Mouse (Mus musculus) hindbrain, embryonic 12.5 days (tissue): ENCODE data around the gene Rhou. TPM values are rescaled to one million over a fixed set of nuclear protein-coding genes. Genes with fewer than 3 reads are reported as not detected.
A peak's percentile ranks its signal among the peaks of the same experiment; 100 is the strongest.

ENCODE experiments used
- ATAC-seq: fragments of 200-750 bp; cut with Nextera tagmentation; 2 replicates; pipeline ENCODE4 v1.8.0; 2017; ENCODE audit warnings: moderate TSS enrichment; ENCODE audit not compliant: low FRiP score
- H3K27ac ChIP-seq: fragments of 300-500 bp; sonication (generic); 2 replicates; pipeline ENCODE4 v1.5.1; 2016; ENCODE audit warnings: mild to moderate bottlenecking
- H3K27me3 ChIP-seq: fragments of 300-500 bp; sonication (generic); 2 replicates; pipeline ENCODE4 v1.6.1; 2016; ENCODE audit warnings: mild to moderate bottlenecking
- H3K36me3 ChIP-seq: fragments of 300-500 bp; sonication (generic); 2 replicates; pipeline ENCODE4 v1.6.1; 2016; ENCODE audit warnings: mild to moderate bottlenecking
- H3K4me1 ChIP-seq: fragments of 300-500 bp; sonication (generic); 2 replicates; pipeline ENCODE4 v1.6.1; 2016
- H3K4me2 ChIP-seq: fragments of 300-500 bp; sonication (generic); replicated peaks from 2 replicates; pipeline ENCODE4 v1.6.1; 2016; ENCODE audit warnings: mild to moderate bottlenecking
- H3K4me3 ChIP-seq: fragments of 300-500 bp; sonication (generic); 2 replicates; pipeline ENCODE4 v1.5.1; 2016; ENCODE audit warnings: mild to moderate bottlenecking
- H3K9ac ChIP-seq: fragments of 300-500 bp; sonication (generic); 2 replicates; pipeline ENCODE4 v1.6.1; 2016; ENCODE audit warnings: mild to moderate bottlenecking, moderate library complexity
- H3K9me3 ChIP-seq: fragments of 300-500 bp; sonication (generic); replicated peaks from 2 replicates; pipeline ENCODE4 v1.6.1; 2016; ENCODE audit warnings: mild to moderate bottlenecking
- WGBS: fragments of 180-500 bp; shearing (Covaris S2); methylation state at CpG from one replicate; pipeline ENCODE4 v1.1.7; 2016; 5-methylcytosine and 5-hydroxymethylcytosine counted together
- polyA plus RNA-seq: library from polyadenylated mRNA; unstranded; fragments of >200 nt; fragmentation: Nextera tagmentation; extraction: Ambion mirVana; gene quantifications from 2 replicates; pipeline ENCODE4 v1.2.1, GENCODE M21; 2016

Gene Rhou
- polyA plus RNA-seq, 1 experiment from 2014 or later: 11.6 TPM

DNA sequence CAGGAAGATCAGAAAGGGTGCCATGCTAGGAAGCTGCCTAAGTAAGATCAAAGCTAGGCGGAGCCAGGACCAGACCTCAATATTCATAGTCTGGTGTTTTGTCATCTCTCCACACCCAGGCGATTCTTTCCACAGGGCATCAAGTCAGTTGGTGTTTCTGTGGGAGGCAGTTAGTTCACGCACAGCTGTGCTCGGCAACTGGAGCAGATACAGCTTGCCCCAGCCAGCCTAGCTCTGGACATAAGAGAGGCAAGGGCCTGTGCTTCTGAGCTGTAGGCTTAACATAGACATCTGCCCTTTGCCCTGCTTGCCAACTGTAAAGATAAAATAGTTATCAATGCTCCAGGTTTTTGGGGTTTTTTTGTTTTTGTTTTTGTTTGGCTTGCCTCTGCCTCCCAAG lies 21.5 kb upstream of the Rhou start:
- no peak overlapping the region for H3K4me2 ChIP-seq
- ATAC-seq: no peak
- no peak overlapping the region for H3K4me3 ChIP-seq
- H3K27ac ChIP-seq: no peak overlapping the region
- peaks cover 12% of the 10 kb centered on the region for H3K27me3 ChIP-seq
- H3K36me3 ChIP-seq: no peaks in the 10 kb centered on the region
- H3K9me3 ChIP-seq: no peaks in the 10 kb centered on the region
- peaks cover 14% of the 10 kb centered on the region for H3K4me1 ChIP-seq
- WGBS: 80% methylated on average over 4 of the region's 4 CpGs
- no peak overlapping the region for H3K9ac ChIP-seq

DNA sequence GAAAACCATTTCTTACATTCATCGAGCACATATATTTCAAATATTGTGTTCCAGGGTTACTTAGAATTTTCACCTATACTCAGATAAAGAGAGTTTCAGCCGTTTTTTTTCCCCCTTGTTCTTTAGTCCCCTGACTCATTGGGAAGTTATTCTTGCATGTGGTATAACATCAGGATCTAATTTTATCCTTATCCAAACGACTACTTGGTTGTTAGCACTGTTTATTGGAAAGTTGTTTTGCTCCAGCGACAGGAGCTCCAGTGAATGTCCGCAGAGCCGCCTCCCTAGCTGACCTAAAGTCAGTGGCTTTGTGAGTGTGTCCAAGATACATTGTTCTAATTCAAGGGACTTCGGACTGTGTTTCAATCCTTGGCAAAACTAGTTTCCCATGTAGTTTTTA lies 19.9 kb upstream of the Rhou start:
- Histone ChIP-seq H3K9me3 (no peaks in the 10 kb centered on the region), H3K27me3 (peaks cover 5% of the 10 kb centered on the region), H3K27ac (no peak overlapping the region), H3K9ac (no peak overlapping the region), H3K4me2 (no peak overlapping the region), H3K36me3 (no peaks in the 10 kb centered on the region), H3K4me3 (no peak overlapping the region), H3K4me1 (peaks cover 7% of the 10 kb centered on the region)
- no peak for ATAC-seq
- 72% methylated on average over 7 of the region's 7 CpGs for WGBS

DNA sequence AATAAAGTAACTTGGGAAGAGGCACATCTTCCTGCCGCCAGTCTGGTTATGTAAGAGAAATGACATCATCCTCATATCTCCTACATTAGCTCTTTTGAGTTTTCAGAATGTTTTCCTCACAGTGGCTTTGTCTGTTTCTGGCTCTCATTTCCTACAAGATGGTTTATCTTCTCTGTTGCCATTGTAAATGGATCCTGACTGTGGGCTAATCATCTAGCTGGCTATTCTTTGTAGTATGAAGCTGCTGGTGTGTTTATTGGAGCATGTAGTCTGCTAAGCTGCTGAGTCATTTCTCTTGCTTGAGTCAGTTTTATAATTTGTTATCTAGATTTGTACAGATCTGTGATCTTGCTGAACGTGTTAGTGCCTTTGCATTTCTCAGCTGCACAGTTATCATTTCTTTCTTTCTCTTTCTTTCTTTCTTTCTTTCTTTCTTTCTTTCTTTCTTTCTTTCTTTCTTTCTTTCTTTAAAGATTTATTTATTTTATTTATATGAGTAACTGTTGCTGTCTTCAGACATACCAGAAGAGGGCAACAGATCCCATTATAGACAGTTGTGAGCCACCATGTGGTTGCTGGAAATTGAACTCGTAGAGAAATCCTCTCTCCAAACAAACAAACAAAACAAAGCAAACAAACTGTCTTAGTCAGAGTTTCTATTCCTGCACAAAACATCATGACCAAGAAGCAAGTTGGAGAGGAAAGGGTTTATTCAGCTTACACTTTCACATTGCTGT lies 19.2 kb upstream of the Rhou start:
- 56% methylated on average over 3 of the region's 3 CpGs for WGBS
- Histone ChIP-seq H3K4me2 (no peak overlapping the region), H3K4me3 (no peak overlapping the region), H3K27ac (no peak overlapping the region), H3K27me3 (peaks cover under 1% of the 10 kb centered on the region; the same call in 1 of the 2 replicates), H3K36me3 (no peaks in the 10 kb centered on the region), H3K4me1 (no peaks in the 10 kb centered on the region), H3K9ac (no peak overlapping the region), H3K9me3 (0 out of 2 replicates have a peak, but pooled peaks cover under 1% of the 10 kb centered on the region)
- no peak for ATAC-seq

DNA sequence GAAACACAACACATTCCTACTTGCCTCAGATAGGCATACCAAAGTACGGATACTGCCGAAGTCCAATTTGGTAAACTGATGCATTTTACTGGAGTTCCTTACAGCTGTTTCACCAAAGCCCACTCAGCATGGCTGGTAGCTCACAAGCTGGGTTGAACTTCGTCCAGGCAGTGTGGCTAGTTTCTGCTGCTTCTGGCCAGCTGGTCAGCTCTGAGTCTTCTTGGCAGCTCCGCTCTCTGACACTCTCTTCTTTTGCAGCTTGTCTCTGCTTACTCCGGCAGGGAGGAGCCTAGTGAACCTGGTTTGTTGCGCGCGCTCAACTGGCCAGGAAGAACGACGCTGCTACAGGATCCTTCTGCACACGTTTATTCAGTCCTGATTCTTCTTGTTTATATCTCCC lies 18.1 kb upstream of the Rhou start:
- H3K36me3 ChIP-seq: no peaks in the 10 kb centered on the region
- 81% methylated on average over 11 of the region's 11 CpGs for WGBS

DNA sequence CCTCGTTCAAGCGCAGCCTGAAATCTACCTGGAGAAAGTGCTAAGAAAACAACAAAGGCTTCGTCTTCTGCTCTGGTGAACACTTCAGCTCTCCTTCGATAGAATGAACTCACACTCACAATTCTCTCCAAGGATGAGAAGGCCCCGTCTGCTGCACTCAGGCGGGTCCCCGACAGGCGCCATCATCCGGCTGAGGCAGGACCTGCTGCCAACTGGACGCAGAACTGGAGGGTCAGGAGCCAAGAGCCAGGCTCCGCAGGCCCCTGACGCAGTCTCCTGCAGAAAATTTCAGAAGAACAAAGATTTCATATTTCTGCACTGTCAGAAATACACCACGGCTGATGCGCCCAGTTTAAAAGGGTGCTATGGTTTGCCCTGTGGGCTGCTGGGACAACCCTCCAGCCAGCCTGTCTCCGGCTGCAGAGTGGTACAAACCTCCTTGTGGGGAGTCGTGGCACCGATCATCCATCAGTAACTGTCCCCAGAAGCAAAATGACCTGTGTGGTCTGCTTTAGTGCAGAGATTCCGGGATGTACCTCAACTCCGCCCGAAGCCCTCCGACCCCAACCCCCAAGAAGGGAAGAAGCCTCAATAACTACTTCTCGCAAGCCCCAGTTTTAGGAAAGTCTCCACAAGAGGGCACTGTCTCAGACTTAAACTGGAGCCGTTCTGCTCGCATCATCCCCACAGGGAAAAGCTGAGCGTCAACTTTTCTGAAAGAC lies 10.2 kb upstream of the Rhou start:
- 15% methylated on average over 25 of the region's 25 CpGs for WGBS
- peak overlapping the region; percentile 27; the same call in 1 of the 2 replicates for H3K9ac ChIP-seq

More for the DNA sequence above, 18.1 kb upstream of the Rhou start:
- Histone ChIP-seq H3K4me2 (no peak overlapping the region), H3K9me3 (0 out of 2 replicates have a peak, but pooled peaks cover 4% of the 10 kb centered on the region), H3K27me3 (no peaks in the 10 kb centered on the region), H3K4me1 (no peaks in the 10 kb centered on the region), H3K4me3 (no peak overlapping the region), H3K9ac (no peak overlapping the region), H3K27ac (no peak overlapping the region)
- no peak for ATAC-seq

DNA sequence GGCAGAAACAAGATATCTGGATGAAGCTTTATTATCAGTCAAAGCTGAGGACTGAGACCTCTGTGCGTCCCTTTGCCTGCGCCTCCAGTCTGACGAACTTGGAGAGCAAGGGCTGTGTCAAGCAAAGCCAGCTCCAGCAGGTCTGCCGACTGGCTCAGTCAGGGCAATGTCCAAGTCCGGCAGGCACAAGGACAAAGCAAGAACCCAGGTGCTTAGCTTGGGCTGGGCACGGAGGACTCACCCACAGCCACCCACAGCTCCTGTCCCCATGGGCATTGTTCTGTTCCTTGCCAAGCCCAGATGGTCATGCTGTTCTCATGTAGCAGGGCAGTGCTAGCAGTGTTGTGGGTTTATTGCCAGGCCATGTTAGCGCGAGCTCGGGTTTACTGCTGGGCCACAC lies 8.5 kb upstream of the Rhou start:
- peaks cover 10% of the 10 kb centered on the region; the same call in 1 of the 2 replicates for H3K27me3 ChIP-seq
- H3K27ac ChIP-seq: no peak overlapping the region
- no peak for ATAC-seq
- no peaks in the 10 kb centered on the region for H3K36me3 ChIP-seq
- H3K9ac ChIP-seq: no peak overlapping the region
- no peak overlapping the region for H3K4me3 ChIP-seq
- no peaks in the 10 kb centered on the region for H3K9me3 ChIP-seq
- no peak overlapping the region for H3K4me2 ChIP-seq
- WGBS: 72% methylated on average over 9 of the region's 9 CpGs
- H3K4me1 ChIP-seq: no peaks in the 10 kb centered on the region

More for the DNA sequence above, 10.2 kb upstream of the Rhou start:
- Histone ChIP-seq H3K9me3 (0 out of 2 replicates have a peak, but pooled peaks cover 4% of the 10 kb centered on the region), H3K27me3 (peaks cover 10% of the 10 kb centered on the region; the same call in 1 of the 2 replicates), H3K27ac (no peak overlapping the region), H3K4me3 (peak overlapping the region; percentile 26), H3K36me3 (no peaks in the 10 kb centered on the region), H3K4me2 (peak overlapping the region; percentile 47), H3K4me1 (no peaks in the 10 kb centered on the region)
- no peak for ATAC-seq

DNA sequence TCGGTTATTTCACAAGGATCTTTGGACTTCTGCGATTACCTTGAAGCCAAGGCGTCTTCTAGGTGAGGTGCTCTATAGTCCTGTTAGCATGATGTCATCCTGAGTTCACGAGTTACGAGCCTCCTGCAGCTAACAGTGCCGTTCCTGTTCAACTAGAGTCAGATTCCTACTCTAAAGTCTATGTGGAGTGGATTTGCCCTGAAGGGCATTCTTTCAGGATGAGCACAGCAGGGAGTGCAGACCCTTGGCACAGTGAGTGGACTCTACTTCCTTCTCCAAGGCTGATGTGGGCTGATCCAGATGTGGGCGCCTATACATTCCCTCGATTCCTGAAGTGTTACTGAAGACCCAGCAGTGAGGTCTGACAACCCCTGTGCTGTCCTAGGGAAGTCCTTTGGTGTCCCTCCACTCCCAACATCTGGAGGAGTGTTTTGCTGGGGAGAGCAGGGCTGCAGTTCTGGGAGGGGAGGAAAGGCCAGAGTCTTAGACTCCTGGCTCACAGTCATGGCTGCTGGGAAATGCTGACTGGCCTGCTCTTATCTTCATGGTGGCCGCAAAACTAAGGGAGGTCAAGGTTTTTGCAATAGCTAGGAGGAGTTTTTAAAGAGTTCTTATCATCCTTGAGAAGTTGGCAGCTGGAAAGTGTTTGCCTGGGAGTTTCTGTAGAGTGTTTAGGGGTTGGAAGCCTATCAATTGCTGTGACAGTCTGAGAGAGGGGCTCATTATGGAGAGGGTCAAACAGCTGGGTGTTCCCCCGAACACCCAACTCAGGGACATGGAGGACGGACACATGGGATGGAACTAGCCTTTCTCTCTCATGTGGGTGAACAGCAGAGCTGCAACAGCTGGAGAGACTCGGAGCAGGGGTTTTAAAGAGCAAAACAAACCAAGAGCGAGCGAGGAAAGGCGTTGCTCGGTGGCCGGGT lies 5.2 kb upstream of the Rhou start:
- no peak overlapping the region for H3K9ac ChIP-seq
- H3K9me3 ChIP-seq: no peaks in the 10 kb centered on the region
- H3K36me3 ChIP-seq: no peaks in the 10 kb centered on the region
- H3K4me2 ChIP-seq: no peak overlapping the region
- no peak overlapping the region for H3K27ac ChIP-seq
- 73% methylated on average over 17 of the region's 17 CpGs for WGBS
- ATAC-seq: no peak
- no peaks in the 10 kb centered on the region; the same call in 1 of the 2 replicates for H3K4me1 ChIP-seq
- peaks cover under 1% of the 10 kb centered on the region; the same call in 1 of the 2 replicates for H3K27me3 ChIP-seq
- no peak overlapping the region for H3K4me3 ChIP-seq

DNA sequence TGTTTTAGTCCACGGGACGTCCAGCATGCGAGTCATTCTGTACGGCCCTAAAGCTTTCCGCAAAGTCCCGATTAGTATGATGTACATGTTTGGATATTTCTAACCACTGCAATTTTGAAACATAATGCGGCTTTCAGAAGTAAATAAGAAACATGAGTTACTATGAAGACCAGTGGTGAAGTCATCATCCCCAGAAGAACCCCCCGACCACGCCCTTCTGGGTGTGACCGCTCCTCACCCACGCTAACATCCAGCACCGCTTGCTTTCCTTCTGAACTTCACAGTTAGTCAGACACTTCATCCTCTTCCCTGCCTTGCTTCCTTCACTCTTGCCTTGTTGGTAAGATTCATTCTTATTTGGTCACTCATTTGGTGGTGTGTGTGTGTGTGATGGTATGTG lies 4.2 kb upstream of the Rhou start:
- Histone ChIP-seq H3K27me3 (no peaks in the 10 kb centered on the region; the same call in 1 of the 2 replicates), H3K27ac (no peak overlapping the region), H3K9me3 (no peaks in the 10 kb centered on the region), H3K4me1 (no peaks in the 10 kb centered on the region; the same call in 1 of the 2 replicates), H3K4me2 (no peak overlapping the region), H3K36me3 (no peaks in the 10 kb centered on the region), H3K4me3 (no peak overlapping the region), H3K9ac (no peak overlapping the region)
- ATAC-seq: no peak
- WGBS: 89% methylated on average over 12 of the region's 12 CpGs

DNA sequence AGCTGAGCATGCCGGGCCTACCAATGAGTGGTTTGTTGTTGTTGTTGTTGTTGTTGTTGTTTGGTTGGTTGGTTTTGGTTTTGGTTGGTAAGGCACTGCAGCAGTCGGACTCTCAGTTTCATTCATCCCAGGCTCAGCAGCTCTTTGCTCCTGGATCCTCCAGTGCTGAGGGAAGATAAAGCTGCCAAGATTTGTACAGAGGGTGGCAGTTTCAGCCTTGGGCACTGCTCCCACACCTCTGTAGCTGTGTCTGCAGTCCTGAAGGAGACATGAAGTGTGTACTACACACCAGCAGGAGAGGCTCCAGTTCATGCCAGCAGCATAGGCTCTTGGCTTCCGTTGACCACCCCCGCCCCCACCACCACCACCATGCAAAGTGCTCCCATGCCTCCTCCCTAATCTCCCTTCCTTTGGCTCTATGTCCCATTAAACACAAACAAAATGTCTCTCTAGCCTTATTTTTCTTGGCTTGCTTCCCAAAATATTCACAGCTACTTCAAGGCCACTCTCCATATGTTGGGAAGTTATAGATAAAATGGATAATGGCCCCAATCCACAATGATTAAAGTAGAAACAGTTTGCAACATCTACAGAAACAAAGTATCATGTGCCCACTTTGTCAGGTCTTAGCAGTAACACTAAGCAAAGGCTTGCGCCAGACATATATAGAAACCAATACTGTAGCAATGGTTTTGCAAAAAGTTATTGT lies 2.2 kb upstream of the Rhou start:
- no peak for ATAC-seq
- Histone ChIP-seq H3K27me3 (no peaks in the 10 kb centered on the region), H3K9me3 (no peaks in the 10 kb centered on the region), H3K4me3 (no peak overlapping the region), H3K36me3 (peaks cover 5% of the 10 kb centered on the region; the same call in 1 of the 2 replicates), H3K27ac (no peak overlapping the region), H3K4me2 (no peak overlapping the region), H3K9ac (no peak overlapping the region), H3K4me1 (peaks cover 14% of the 10 kb centered on the region)
- 91% methylated on average over 5 of the region's 5 CpGs for WGBS

DNA sequence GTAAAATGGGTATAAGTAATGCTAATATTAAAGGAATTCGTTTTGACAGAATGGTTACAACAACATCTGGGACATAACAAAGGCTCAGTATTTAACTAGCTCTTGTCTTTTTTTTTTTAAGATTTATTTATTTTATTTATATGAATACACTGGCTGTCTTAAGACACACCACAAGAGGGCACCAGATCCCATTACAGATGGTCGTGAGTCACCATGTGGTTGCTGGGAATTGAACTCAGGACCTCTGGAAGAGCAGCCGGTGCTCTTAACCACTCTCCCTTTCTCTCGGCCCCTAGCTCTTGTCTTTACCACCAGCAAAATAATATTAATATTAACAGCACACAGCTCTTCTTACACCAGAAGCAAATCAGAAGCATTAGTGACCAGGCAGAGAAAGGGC lies 1.1 kb upstream of the Rhou start:
- Histone ChIP-seq H3K27me3 (no peaks in the 10 kb centered on the region), H3K4me1 (peaks cover 14% of the 10 kb centered on the region), H3K4me3 (no peak overlapping the region), H3K36me3 (peaks cover 14% of the 10 kb centered on the region), H3K27ac (no peak overlapping the region), H3K9ac (no peak overlapping the region), H3K4me2 (no peak overlapping the region), H3K9me3 (no peaks in the 10 kb centered on the region)
- WGBS: 60% methylated on average over 4 of the region's 4 CpGs
- ATAC-seq: no peak

DNA sequence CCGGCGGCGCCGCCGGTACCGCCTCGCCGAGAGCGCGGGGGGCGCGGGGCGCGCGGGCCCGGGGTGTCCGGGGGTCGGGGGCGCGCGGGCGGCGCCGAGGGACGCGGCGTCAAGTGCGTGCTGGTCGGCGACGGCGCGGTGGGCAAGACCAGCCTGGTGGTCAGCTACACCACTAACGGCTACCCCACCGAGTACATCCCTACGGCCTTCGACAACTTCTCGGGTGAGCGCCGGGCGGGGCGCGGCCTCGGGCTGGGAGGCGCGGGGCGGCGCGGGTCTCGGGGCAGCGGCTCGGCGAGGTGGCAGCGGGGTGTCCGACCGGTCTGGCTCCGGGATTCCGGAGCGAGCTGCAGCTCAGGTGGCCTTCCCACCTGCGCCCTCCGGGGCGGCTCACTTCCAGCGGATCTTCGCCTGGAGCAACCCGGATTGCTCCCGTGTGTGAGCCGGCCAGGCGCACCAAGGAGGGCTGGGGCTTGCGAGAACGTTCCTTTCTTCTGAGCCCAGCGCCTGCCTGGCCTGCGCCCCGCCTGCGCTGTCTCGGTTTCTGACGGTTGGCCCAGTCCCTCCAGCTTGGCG lies 353 bp downstream of the Rhou start:
- Histone ChIP-seq H3K4me2 (peak overlapping the region; percentile 66), H3K4me3 (peak overlapping the region; percentile 77), H3K4me1 (peaks cover 14% of the 10 kb centered on the region), H3K27me3 (no peaks in the 10 kb centered on the region), H3K9ac (peak overlapping the region; percentile 92), H3K9me3 (0 out of 2 replicates have a peak, but pooled peaks cover 3% of the 10 kb centered on the region), H3K36me3 (peaks cover 28% of the 10 kb centered on the region), H3K27ac (peak overlapping the region; percentile 92)
- WGBS: under 1% methylated on average over 48 of the region's 77 CpGs
- peak; percentile 69 for ATAC-seq
